18 mouse cellular contexts compared by ENCODE assay signal in the genomic region with DNA sequence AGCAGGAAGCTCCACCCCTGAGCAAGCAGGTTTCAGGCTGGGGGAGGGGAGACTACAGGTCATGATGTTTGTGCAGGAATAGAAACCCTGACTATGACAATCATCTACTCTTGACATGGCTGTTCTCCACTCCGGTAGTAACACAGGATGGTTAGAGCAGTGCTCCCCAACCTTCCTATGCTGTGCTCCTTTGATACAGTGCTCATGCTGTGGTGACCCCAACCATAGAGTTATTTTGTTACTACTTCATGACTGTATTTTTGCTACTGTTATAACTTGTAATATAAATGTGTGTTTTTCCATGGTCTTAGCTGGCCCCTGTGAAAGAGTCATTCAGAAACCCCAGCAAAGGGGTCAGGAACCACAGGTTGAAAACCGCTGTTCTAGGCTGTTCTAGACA. TPM values are rescaled to one million over a fixed set of nuclear protein-coding genes. Genes with fewer than 3 reads are reported as not detected.
DNase-seq lines count a peak whose midpoint lies in the region; TF ChIP-seq lines count a peak whose summit lies in the region.
"Had no signal": no experiment of that assay in that cellular context is flagged by ENCODE, and none has a peak within 500 bp of the region (broad histone marks: within the 10 kb centered on the region; RNA-seq: fewer than 3 reads in every experiment).

No protein-coding gene starts in this region.

- intact Hi-C loops in left cerebral cortex, postnatal 10 days (cut with DNase I): no loop called here

- H3K36me3 ChIP-seq in CH12.LX (replicated peaks in 1 of 2; ENCODE audit: control insufficient read depth in 1 of 2, insufficient read depth in 1 of 2, low read length in 1 of 2): no peaks in the 10 kb centered on the region
- H3K36me3 ChIP-seq: embryonic facial prominence, embryonic 10.5 days; embryonic facial prominence, embryonic 12.5 days; forebrain, embryonic 15.5 days had no signal

- DNase-seq in CD4-positive helper T cell, adult 2 months (ENCODE audit: low read depth, low spot score): peak; percentile 34
- DNase-seq in CH12.LX (ENCODE audit: extremely low read depth): peak; percentile 28
- DNase-seq in induced T-regulatory cell, adult 2 months (ENCODE audit: low read depth): peak; percentile 71
- no peak for DNase-seq in frontal cortex, postnatal 10 days (ENCODE audit: low spot score in 2 of 2)
- no peak for DNase-seq in left cerebral cortex, postnatal 10 days (ENCODE audit: extremely low spot score in 1 of 2, low spot score in 2 of 2)
- DNase-seq: adrenal gland, adult 2 months; adrenal gland, postnatal 10 days; adrenal gland, postnatal 25 days; cerebellum, adult 11 months; cerebellum, adult 2 months; cerebellum, adult 9-10 months; cerebellum, postnatal 10 days; cerebellum, postnatal 25 days; forebrain, postnatal 0 days had no signal

- TF ChIP-seq RAD21 in CH12.LX (IDR thresholded peaks at IDR 0.05; ENCODE audit: low read depth, low read length): no peak

- no peak overlapping the region for H3K27ac ChIP-seq in CH12.LX (ENCODE audit: insufficient read depth, low read depth)
- H3K27ac ChIP-seq: embryonic facial prominence, embryonic 10.5 days; embryonic facial prominence, embryonic 12.5 days; forebrain, embryonic 13.5 days; forebrain, embryonic 15.5 days had no signal

- H3K79me2 ChIP-seq in CH12.LX (replicated peaks; ENCODE audit: control insufficient read depth, extremely low read depth, insufficient read depth, poor library complexity, severe bottlenecking): no peaks in the 10 kb centered on the region

- H3K9ac ChIP-seq in CH12.LX (ENCODE audit: insufficient read depth, low read depth): no peak overlapping the region
- H3K9ac ChIP-seq: embryonic facial prominence, embryonic 12.5 days; forebrain, embryonic 13.5 days; forebrain, embryonic 15.5 days; forebrain, postnatal 0 days had no signal

- no peaks in the 10 kb centered on the region for H3K9me3 ChIP-seq in CH12.LX (replicated peaks; ENCODE audit: low read length)
- H3K9me3 ChIP-seq: embryonic facial prominence, embryonic 10.5 days; embryonic facial prominence, embryonic 12.5 days; forebrain, embryonic 13.5 days; forebrain, embryonic 15.5 days had no signal

- H3K4me3 ChIP-seq in CH12.LX (replicated peaks in 1 of 3; ENCODE audit: low read depth in 2 of 3, low read length in 2 of 3, poor library complexity in 1 of 3): no peak overlapping the region
- H3K4me3 ChIP-seq: embryonic facial prominence, embryonic 10.5 days; embryonic facial prominence, embryonic 12.5 days; forebrain, embryonic 13.5 days; forebrain, embryonic 15.5 days had no signal

- dilution Hi-C loops in CH12.LX (cut with MboI; ENCODE audit: extremely low pct_ligation_motif_present, extremely low pct_unique_long_range_greater_than_20kb, low sequenced_read_pairs): no loop called here

- no peak overlapping the region for H3K4me2 ChIP-seq in CH12.LX (ENCODE audit: insufficient read depth, low read depth, poor library complexity, severe bottlenecking)
- H3K4me2 ChIP-seq: embryonic facial prominence, embryonic 12.5 days; forebrain, embryonic 13.5 days; forebrain, embryonic 15.5 days had no signal

- in situ Hi-C loops in CH12.LX (cut with MboI; ENCODE audit: low pct_ligation_motif_present, low pct_unique_long_range_greater_than_20kb, low sequenced_read_pairs): no loop called here

- TF ChIP-seq POLR2A in CH12.LX (IDR thresholded peaks at IDR 0.05; ENCODE audit: low read depth, low read length): no peak

- no peak for TF ChIP-seq EP300 in CH12.LX (IDR thresholded peaks at IDR 0.05; ENCODE audit: low read length)

- H3K27me3 ChIP-seq in CH12.LX (replicated peaks): no peaks in the 10 kb centered on the region
- H3K27me3 ChIP-seq: embryonic facial prominence, embryonic 12.5 days; forebrain, embryonic 13.5 days; forebrain, embryonic 15.5 days had no signal

- H3K4me1 ChIP-seq in CH12.LX (ENCODE audit: control insufficient read depth in 1 of 2, insufficient read depth in 2 of 2): peaks cover 8 to 16% of the 10 kb centered on the region in 2 experiments; a peak in 3 of 4 replicates
- H3K4me1 ChIP-seq: embryonic facial prominence, embryonic 10.5 days; embryonic facial prominence, embryonic 12.5 days; forebrain, embryonic 13.5 days had no signal

- no peak for TF ChIP-seq CTCF in CH12.LX (conservative IDR thresholded peaks at IDR 0.05 in 1 of 2, IDR thresholded peaks at IDR 0.05 in 1 of 2; ENCODE audit: low read depth in 2 of 2, low read length in 2 of 2)

TF ChIP-seq in CH12.LX, 34 proteins besides CTCF, POLR2A, EP300 and RAD21:
- peak; percentile 34; the same call in 1 of the 2 replicates for TF ChIP-seq IRF4 (IDR thresholded peaks at IDR 0.05; ENCODE audit: low read depth, low read length)
- no peak for TF ChIP-seq ETS1 (conservative IDR thresholded peaks at IDR 0.05; ENCODE audit: low read depth, low read length)

RNA-seq across cellular contexts. Expression of a gene that starts 46.5 kb away (rescaled TPM):
- 62.9 and 63.4 TPM in 2 replicates for total RNA-seq in CH12.LX (2012; rRNA removed)
- total RNA-seq in CH12.LX (2014; rRNA removed): 61.8 and 67.7 TPM in 2 replicates
- 52.1 and 70.0 TPM in 2 replicates for polyA plus RNA-seq in CH12.LX (2012; ENCODE audit: insufficient read length, low read depth)
- total RNA-seq in left cerebral cortex, postnatal 10 days (2021): 100 to 1,000 TPM; 521 to 543 TPM

Comparison
In these comparisons a context has a peak if more than half of its experiments do, and no peak if none do; other contexts are left out.
1. DNase-seq: peak in CD4-positive helper T cell, adult 2 months (single experiment), CH12.LX (single experiment) and induced T-regulatory cell, adult 2 months (single experiment); none in frontal cortex, postnatal 10 days (0 of 2) and left cerebral cortex, postnatal 10 days (0 of 2).
2. RNA of a gene that starts 46.5 kb away (total RNA-seq): 521 to 543 TPM in left cerebral cortex, postnatal 10 days; 61.8 to 67.7 TPM in CH12.LX; every median in the first group is over 4 times any median in the second.